Mouse (Mus musculus): Measurements from ENCODE around the gene Mrps27.

GRCm38 (mm10) chr13:99385911-99386310, 41.3 kb downstream of the Mrps27 start:
- TF ChIP-seq CTCF (IDR thresholded peaks at IDR 0.05; ENCODE audit: insufficient read depth, low read length) (no peak), POLR2A (IDR thresholded peaks at IDR 0.05; ENCODE audit: borderline replicate concordance, extremely low read depth, low read depth, low read length) (no peak)

Measured in lung, adult 2 months (tissue).